Mouse (Mus musculus): ENCODE data around the gene Cyp2c67. TPM values are rescaled to one million over a fixed set of nuclear protein-coding genes. Genes with fewer than 3 reads are reported as not detected.
"Not testable (repeated sequence)": the region's sequence is repeated elsewhere in the genome, so short reads cannot be mapped to it uniquely, and the experiment has no call there.

Gene Cyp2c67
- total RNA-seq (2022): not detected

GRCm38 (mm10) chr19:39648938-39649337 is at the start of gene Cyp2c67:
Gene Cyp2c67 (minus strand): TSS chr19:39649051.
- DNase-seq (ENCODE audit: low spot score in 2 of 2): no peak

- not testable (repeated sequence) for DNase-seq (ENCODE audit: low spot score in 2 of 2)
Measured at GRCm38 (mm10) chr19:39665650-39666049, 16.8 kb upstream of the Cyp2c67 start.

- DNase-seq (ENCODE audit: low spot score in 2 of 2): no peak
Measured at GRCm38 (mm10) chr19:39652381-39652780, 3.5 kb upstream of the Cyp2c67 start.

GRCm38 (mm10) chr19:39647519-39647918 is 1.3 kb downstream of the Cyp2c67 start:
- DNase-seq (ENCODE audit: low spot score in 2 of 2): no peak

GRCm38 (mm10) chr19:39644551-39644950 is 4.3 kb downstream of the Cyp2c67 start:
- DNase-seq (ENCODE audit: low spot score in 2 of 2): not testable (repeated sequence)

Other genes starting within 250 kb of the Cyp2c67 start
- gene Cyp2c38, start 186.0 kb downstream of the Cyp2c67 start, total RNA-seq (2022): not detected
- gene Cyp2c39, start 138.2 kb downstream of the Cyp2c67 start, total RNA-seq (2022): not detected
- not detected for gene Cyp2c68, start 92.0 kb upstream of the Cyp2c67 start, total RNA-seq (2022)
- gene Cyp2c40, start 163.8 kb upstream of the Cyp2c67 start, total RNA-seq (2022): not detected
- not detected for gene Cyp2c69, start 237.7 kb upstream of the Cyp2c67 start, total RNA-seq (2022)